Mouse (Mus musculus) cerebellum, adult 2 months (tissue): ENCODE results near the gene Mst1. TPM values are rescaled to one million over a fixed set of nuclear protein-coding genes. Genes with fewer than 3 reads are reported as not detected.

Source experiments
- DNase-seq, 2 experiments: peaks; one replicate each; pipeline ENCODE4 v3.0.0; 2021
- H3K27ac ChIP-seq: fragments of 200-500 bp; 2 replicates; pipeline ENCODE4 v1.5.1; 2012; ENCODE audit warnings: low read length, control low read depth, inconsistent platforms; ENCODE audit not compliant: insufficient read depth
- H3K27me3 ChIP-seq: fragments of 200-500 bp; 2 replicates; pipeline ENCODE4 v1.6.1; 2012; ENCODE audit warnings: inconsistent platforms, mild to moderate bottlenecking, low read length, moderate library complexity; ENCODE audit not compliant: control insufficient read depth, insufficient read depth
- H3K4me1 ChIP-seq: fragments of 200-500 bp; 2 replicates; pipeline ENCODE4 v1.6.1; 2011; ENCODE audit warnings: low read length; ENCODE audit not compliant: control insufficient read depth, insufficient read depth
- H3K4me3 ChIP-seq: fragments of 200-500 bp; replicated peaks from 2 replicates; pipeline ENCODE3; 2011; ENCODE audit warnings: mild to moderate bottlenecking, low read depth, low read length, control low read depth; ENCODE audit not compliant: insufficient read depth
- CTCF ChIP-seq: fragments of 200-500 bp; IDR thresholded peaks from 2 replicates; pipeline ENCODE4 v1.5.1; 2011; ENCODE audit warnings: low read depth, mild to moderate bottlenecking, control low read depth, low read length, moderate library complexity, borderline replicate concordance; ENCODE audit not compliant: insufficient read depth
- POLR2A ChIP-seq: fragments of 200-500 bp; IDR thresholded peaks from 2 replicates; pipeline ENCODE4 v1.6.1; 2011; ENCODE audit warnings: low read length, control low read depth, borderline replicate concordance; ENCODE audit not compliant: insufficient read depth
- WGBS: fragments of 180-500 bp; shearing (Covaris S2); methylation state at CpG from one replicate; pipeline ENCODE4 v1.1.7; 2018; 5-methylcytosine and 5-hydroxymethylcytosine counted together
- polyA plus RNA-seq: library from polyadenylated mRNA; depleted of rRNA; stranded (reverse); fragments of >200 nt; gene quantifications from 2 replicates; pipeline ENCODE4 v1.2.3, GENCODE M21; 2012

The Mst1 gene
- polyA plus RNA-seq, 1 experiment = 0.13 TPM

- Histone ChIP-seq H3K4me3 (no peak overlapping the region), H3K4me1 (peaks cover 56% of the 10 kb centered on the region), H3K27me3 (no peaks in the 10 kb centered on the region), H3K27ac (peak overlapping the region; percentile 28)
- DNase-seq = no peak
- TF ChIP-seq CTCF = no peak
- TF ChIP-seq POLR2A = no peak
- 88% methylated on average over 8 of the region's 8 CpGs for WGBS
Measured at GRCm38 (mm10) chr9:108120671-108121070, 40.4 kb downstream of the Mst1 start.

- 54% methylated on average over 10 of the region's 10 CpGs for WGBS
- peaks cover 57% of the 10 kb centered on the region for H3K4me1 ChIP-seq
- H3K4me3 ChIP-seq = no peak overlapping the region
- H3K27me3 ChIP-seq = no peaks in the 10 kb centered on the region
- TF ChIP-seq CTCF = no peak
- no peak for TF ChIP-seq POLR2A
- H3K27ac ChIP-seq = peak overlapping the region; percentile 57; the same call in 1 of the 2 replicates
- no peak for DNase-seq
Measured at GRCm38 (mm10) chr9:108121170-108121969, 41.1 kb downstream of the Mst1 start.

- TF ChIP-seq CTCF = no peak
- no peak for TF ChIP-seq POLR2A
- H3K27me3 ChIP-seq = no peaks in the 10 kb centered on the region
- H3K4me3 ChIP-seq = no peak overlapping the region
- no peak overlapping the region for H3K27ac ChIP-seq
- 95% methylated on average over 3 of the region's 4 CpGs for WGBS
- H3K4me1 ChIP-seq = peaks cover 83% of the 10 kb centered on the region
- DNase-seq = no peak
Measured at GRCm38 (mm10) chr9:108123916-108124315, 43.7 kb downstream of the Mst1 start.

- no peaks in the 10 kb centered on the region for H3K27me3 ChIP-seq
- 15% methylated on average over 8 of the region's 8 CpGs for WGBS
- H3K4me1 ChIP-seq = peaks cover 85% of the 10 kb centered on the region
- no peak overlapping the region for H3K4me3 ChIP-seq
- TF ChIP-seq CTCF = no peak
- no peak for TF ChIP-seq POLR2A
- peak in 1 of 2 experiments; percentile 49 for DNase-seq
- H3K27ac ChIP-seq = peak overlapping the region; percentile 65
Measured at GRCm38 (mm10) chr9:108125731-108126130, 45.5 kb downstream of the Mst1 start.

- TF ChIP-seq CTCF (no peak), POLR2A (no peak)
- peaks cover 77% of the 10 kb centered on the region for H3K4me1 ChIP-seq
- DNase-seq = no peak
- 78% methylated on average over 17 of the region's 17 CpGs for WGBS
- H3K4me3 ChIP-seq = no peak overlapping the region
- H3K27ac ChIP-seq = peak overlapping the region; percentile 65
- H3K27me3 ChIP-seq = no peaks in the 10 kb centered on the region
Measured at GRCm38 (mm10) chr9:108126436-108127180, 46.4 kb downstream of the Mst1 start.

- DNase-seq = peak; percentile 65 to 76
- H3K4me3 ChIP-seq = no peak overlapping the region
- peaks cover 78% of the 10 kb centered on the region for H3K4me1 ChIP-seq
- H3K27me3 ChIP-seq = no peaks in the 10 kb centered on the region
- 31% methylated on average over 11 of the region's 11 CpGs for WGBS
- TF ChIP-seq POLR2A (no peak), CTCF (no peak)
- peak overlapping the region; percentile 65 for H3K27ac ChIP-seq
Measured at GRCm38 (mm10) chr9:108128248-108128647, 48.0 kb downstream of the Mst1 start.

- peaks cover 75% of the 10 kb centered on the region for H3K4me1 ChIP-seq
- peak overlapping the region; percentile 65 for H3K27ac ChIP-seq
- TF ChIP-seq POLR2A (no peak), CTCF (no peak)
- DNase-seq = peak; percentile 73 to 81
- WGBS = 19% methylated on average over 13 of the region's 13 CpGs
- H3K4me3 ChIP-seq = no peak overlapping the region
- H3K27me3 ChIP-seq = no peaks in the 10 kb centered on the region
Measured at GRCm38 (mm10) chr9:108129042-108129948, 49.1 kb downstream of the Mst1 start.
